Mouse (Mus musculus): ENCODE results near the gene Galnt13.

- TF ChIP-seq CTCF (IDR thresholded peaks at IDR 0.05; ENCODE audit: low read depth, low read length) (no peak), GATA1 (IDR thresholded peaks at IDR 0.05; ENCODE audit: borderline replicate concordance, low read length) (no peak), TAL1 (conservative IDR thresholded peaks at IDR 0.05; ENCODE audit: low read depth, low read length) (no peak)
Measured at GRCm38 (mm10) chr2:54906282-54907060, 470.4 kb downstream of the Galnt13 start.

Measured in G1E (cell line).